Mouse (Mus musculus) stomach, embryonic 15.5 days (tissue): ENCODE results near the gene Serpina5. TPM values are rescaled to one million over a fixed set of nuclear protein-coding genes. Genes with fewer than 3 reads are reported as not detected.
"Not testable (repeated sequence)": the region's sequence is repeated elsewhere in the genome, so short reads cannot be mapped to it uniquely, and the experiment has no call there.

ENCODE experiments used
- ATAC-seq: fragments of 200-750 bp; cut with Nextera tagmentation; 2 replicates; pipeline ENCODE4 v1.8.0; 2017; ENCODE audit warnings: low read depth, moderate number of reproducible peaks, moderate TSS enrichment; ENCODE audit not compliant: insufficient read depth, low FRiP score
- H3K27ac ChIP-seq: fragments of 300-500 bp; sonication (generic); 2 replicates; pipeline ENCODE4 v1.5.1; 2015; ENCODE audit warnings: mild to moderate bottlenecking, inconsistent platforms
- H3K27me3 ChIP-seq: fragments of 300-500 bp; sonication (generic); replicated peaks from 2 replicates; pipeline ENCODE4 v1.6.1; 2015; ENCODE audit warnings: inconsistent platforms
- H3K36me3 ChIP-seq: fragments of 300-500 bp; sonication (generic); 2 replicates; pipeline ENCODE4 v1.6.1; 2015; ENCODE audit warnings: inconsistent platforms
- H3K4me1 ChIP-seq: fragments of 300-500 bp; sonication (generic); 2 replicates; pipeline ENCODE4 v1.6.1; 2015; ENCODE audit warnings: inconsistent platforms
- H3K4me2 ChIP-seq: fragments of 300-500 bp; sonication (generic); 2 replicates; pipeline ENCODE4 v1.6.1; 2015; ENCODE audit warnings: mild to moderate bottlenecking, inconsistent platforms
- H3K4me3 ChIP-seq: fragments of 300-500 bp; sonication (generic); replicated peaks from 2 replicates; pipeline ENCODE4 v1.5.1; 2015; ENCODE audit warnings: inconsistent platforms
- H3K9ac ChIP-seq: fragments of 300-500 bp; sonication (generic); 2 replicates; pipeline ENCODE4 v1.6.1; 2015; ENCODE audit warnings: inconsistent platforms
- H3K9me3 ChIP-seq: fragments of 300-500 bp; sonication (generic); 2 replicates; pipeline ENCODE4 v1.6.1; 2016; ENCODE audit warnings: inconsistent platforms
- WGBS: fragments of 180-500 bp; shearing (Covaris S2); methylation state at CpG from one replicate; pipeline ENCODE4 v1.1.7; 2015; 5-methylcytosine and 5-hydroxymethylcytosine counted together
- polyA plus RNA-seq: library from polyadenylated mRNA; unstranded; fragments of >200 nt; fragmentation: Nextera tagmentation; extraction: Ambion mirVana; gene quantifications from 2 replicates; pipeline ENCODE4 v1.2.1, GENCODE M21; 2015

Serpina5 gene
- polyA plus RNA-seq, 1 experiment from 2014 or later = 0.05 TPM

DNA sequence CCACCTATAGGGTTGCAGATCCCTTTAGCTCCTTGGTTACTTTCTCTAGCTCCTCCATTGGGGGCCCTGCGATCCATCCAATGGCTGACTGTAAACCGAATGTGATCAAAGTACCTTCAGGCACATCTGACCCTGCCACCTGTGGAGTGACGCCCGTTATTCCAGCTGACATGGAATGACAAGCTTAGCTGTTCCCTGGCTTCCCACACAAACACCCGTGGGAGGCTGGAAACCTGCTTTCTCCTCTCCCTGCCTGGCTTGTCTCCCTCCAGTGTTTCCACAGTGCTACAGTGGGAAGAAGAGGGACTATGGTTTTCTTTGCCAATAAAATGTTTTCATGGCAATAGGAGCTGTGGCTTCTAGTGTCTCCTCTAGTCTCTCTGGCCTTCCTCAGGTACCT lies 28.6 kb upstream of the Serpina5 start:
- no peaks in the 10 kb centered on the region for H3K36me3 ChIP-seq
- no peak for ATAC-seq
- H3K4me1 ChIP-seq = no peaks in the 10 kb centered on the region
- H3K4me2 ChIP-seq = no peak overlapping the region
- H3K9me3 ChIP-seq = no peaks in the 10 kb centered on the region
- H3K4me3 ChIP-seq = no peak overlapping the region
- H3K27ac ChIP-seq = no peak overlapping the region
- H3K9ac ChIP-seq = no peak overlapping the region
- 63% methylated on average over 5 of the region's 5 CpGs for WGBS
- H3K27me3 ChIP-seq = no peaks in the 10 kb centered on the region

GRCm38 (mm10) chr12:104090119-104090518 lies 10.8 kb upstream of the Serpina5 start:
- WGBS = 79% methylated on average over 2 of the region's 2 CpGs
- Histone ChIP-seq H3K27me3 (no peaks in the 10 kb centered on the region), H3K4me2 (no peak overlapping the region), H3K4me1 (no peaks in the 10 kb centered on the region), H3K27ac (no peak overlapping the region), H3K9ac (no peak overlapping the region), H3K36me3 (no peaks in the 10 kb centered on the region), H3K9me3 (no peaks in the 10 kb centered on the region), H3K4me3 (no peak overlapping the region)
- ATAC-seq = no peak

DNA sequence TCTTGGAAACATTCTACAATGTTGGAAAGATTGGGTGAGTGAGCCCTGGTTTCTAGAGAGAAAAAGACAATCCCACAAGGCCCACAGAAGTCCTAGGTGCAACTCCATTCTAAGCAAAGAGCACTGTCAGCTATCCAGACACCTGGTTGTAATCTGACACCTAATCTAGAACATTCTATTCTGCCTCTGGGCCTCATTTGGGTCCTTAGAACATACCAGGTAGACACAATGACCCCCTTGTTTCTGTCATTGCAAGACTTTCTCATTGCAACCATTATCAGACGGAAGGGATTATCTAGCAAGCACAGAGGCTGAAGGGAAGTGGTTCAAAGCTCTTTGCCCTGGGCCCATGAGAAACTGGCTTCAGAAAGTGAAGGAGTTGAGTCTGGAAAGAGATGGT lies 9.6 kb upstream of the Serpina5 start:
- Histone ChIP-seq H3K9ac (no peak overlapping the region), H3K27ac (no peak overlapping the region), H3K4me3 (no peak overlapping the region), H3K36me3 (no peaks in the 10 kb centered on the region), H3K4me1 (no peaks in the 10 kb centered on the region), H3K4me2 (no peak overlapping the region), H3K9me3 (no peaks in the 10 kb centered on the region), H3K27me3 (no peaks in the 10 kb centered on the region)
- no peak for ATAC-seq
- WGBS = 82% methylated on average over 1 of the region's 1 CpGs

DNA sequence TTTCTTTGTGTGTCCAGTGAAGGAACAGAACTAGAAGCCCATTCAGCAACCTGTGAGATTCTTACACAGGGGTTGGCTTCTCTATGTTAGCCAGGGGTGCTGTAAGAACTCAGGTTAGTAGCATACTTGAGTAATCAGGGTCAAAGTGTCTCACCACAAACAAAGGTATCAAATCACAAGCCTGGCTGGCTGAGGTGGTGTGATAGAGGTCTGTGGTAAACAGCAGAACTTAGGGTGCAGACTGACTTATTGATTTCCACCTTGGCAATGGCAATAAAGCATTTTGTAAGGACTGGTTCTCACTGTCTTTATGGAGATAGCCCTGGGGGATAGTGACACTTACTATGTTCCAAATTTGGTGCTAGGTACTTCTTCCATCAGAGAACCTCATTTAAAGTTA lies 4.9 kb downstream of the Serpina5 start:
- no peaks in the 10 kb centered on the region for H3K36me3 ChIP-seq
- H3K9me3 ChIP-seq = no peaks in the 10 kb centered on the region
- no peak overlapping the region for H3K27ac ChIP-seq
- no peaks in the 10 kb centered on the region for H3K27me3 ChIP-seq
- H3K4me3 ChIP-seq = no peak overlapping the region
- H3K4me1 ChIP-seq = no peaks in the 10 kb centered on the region
- no peak for ATAC-seq
- H3K4me2 ChIP-seq = no peak overlapping the region
- H3K9ac ChIP-seq = no peak overlapping the region

DNA sequence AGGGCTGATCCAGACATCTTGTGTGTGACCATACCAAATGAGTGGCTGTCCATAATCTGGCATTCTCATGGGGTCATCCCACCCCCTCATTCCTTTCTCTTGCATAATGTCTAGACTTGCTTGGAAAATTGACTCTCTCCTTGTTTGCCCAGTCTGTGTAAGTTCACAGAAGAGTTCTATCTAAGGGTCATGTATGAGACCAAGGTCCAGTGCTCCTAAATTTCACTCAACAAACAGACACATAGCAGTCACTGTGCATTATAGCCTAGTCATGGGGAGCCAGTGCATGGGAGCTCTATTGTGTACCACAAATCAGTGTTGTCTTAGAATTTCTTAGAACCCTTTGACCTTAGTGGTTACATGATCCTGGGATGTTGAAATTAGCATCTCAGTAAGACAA lies 6.0 kb downstream of the Serpina5 start:
- Histone ChIP-seq H3K4me1 (no peaks in the 10 kb centered on the region), H3K36me3 (no peaks in the 10 kb centered on the region), H3K9me3 (no peaks in the 10 kb centered on the region), H3K27me3 (no peaks in the 10 kb centered on the region), H3K4me2 (no peak overlapping the region), H3K9ac (no peak overlapping the region), H3K27ac (no peak overlapping the region), H3K4me3 (no peak overlapping the region)
- no peak; the same call in 1 of the 2 replicates for ATAC-seq

GRCm38 (mm10) chr12:104108507-104108906 lies 7.6 kb downstream of the Serpina5 start:
- ATAC-seq = no peak
- no peaks in the 10 kb centered on the region for H3K9me3 ChIP-seq
- H3K4me2 ChIP-seq = no peak overlapping the region
- no peak overlapping the region for H3K9ac ChIP-seq
- WGBS = 71% methylated on average over 2 of the region's 2 CpGs
- H3K36me3 ChIP-seq = no peaks in the 10 kb centered on the region
- no peaks in the 10 kb centered on the region for H3K27me3 ChIP-seq
- H3K4me3 ChIP-seq = no peak overlapping the region
- H3K4me1 ChIP-seq = no peaks in the 10 kb centered on the region
- H3K27ac ChIP-seq = no peak overlapping the region

- not testable (repeated sequence) for H3K4me3 ChIP-seq, H3K27me3 ChIP-seq, H3K4me1 ChIP-seq, H3K4me2 ChIP-seq, H3K36me3 ChIP-seq, H3K27ac ChIP-seq, ATAC-seq, H3K9me3 ChIP-seq, H3K9ac ChIP-seq
- WGBS = 88% methylated on average over 11 of the region's 11 CpGs
Measured at GRCm38 (mm10) chr12:104112333-104112732, 11.4 kb downstream of the Serpina5 start, which contains the start of gene Serpina3a. Gene Serpina3a (plus strand): TSS chr12:104112724.

- no peak for ATAC-seq
- no peaks in the 10 kb centered on the region for H3K9me3 ChIP-seq
- H3K4me2 ChIP-seq = no peak overlapping the region
- no peaks in the 10 kb centered on the region for H3K4me1 ChIP-seq
- H3K36me3 ChIP-seq = no peaks in the 10 kb centered on the region
- H3K9ac ChIP-seq = no peak overlapping the region
- H3K27me3 ChIP-seq = no peaks in the 10 kb centered on the region
- no peak overlapping the region for H3K4me3 ChIP-seq
- H3K27ac ChIP-seq = no peak overlapping the region
- 29% methylated on average over 3 of the region's 3 CpGs for WGBS
Measured at GRCm38 (mm10) chr12:104114921-104115579, 14.1 kb downstream of the Serpina5 start.

DNA sequence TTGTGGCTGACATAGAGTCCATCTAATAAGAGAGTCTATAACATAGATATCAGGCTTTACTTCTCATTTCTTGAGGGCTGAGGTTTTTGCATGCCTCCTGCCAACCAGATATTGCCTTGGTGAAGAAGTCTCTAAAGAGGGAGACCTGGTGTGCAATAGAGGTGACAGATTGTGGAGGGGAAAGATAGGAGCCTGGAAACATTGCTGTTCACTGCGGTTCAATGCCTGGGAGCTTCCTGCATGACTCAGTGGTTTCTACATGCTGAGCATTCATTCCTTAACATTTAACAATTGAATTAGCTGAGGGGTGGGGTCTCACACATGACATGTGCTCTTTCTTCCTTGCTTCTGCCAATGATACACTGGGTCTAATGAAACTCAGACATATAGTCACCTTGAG lies 22.2 kb downstream of the Serpina5 start:
- Histone ChIP-seq H3K9ac (no peak overlapping the region), H3K27me3 (no peaks in the 10 kb centered on the region), H3K9me3 (no peaks in the 10 kb centered on the region), H3K27ac (no peak overlapping the region), H3K4me3 (no peak overlapping the region), H3K4me1 (no peaks in the 10 kb centered on the region), H3K36me3 (no peaks in the 10 kb centered on the region), H3K4me2 (no peak overlapping the region)
- ATAC-seq = no peak
- 78% methylated on average over 1 of the region's 1 CpGs for WGBS

DNA sequence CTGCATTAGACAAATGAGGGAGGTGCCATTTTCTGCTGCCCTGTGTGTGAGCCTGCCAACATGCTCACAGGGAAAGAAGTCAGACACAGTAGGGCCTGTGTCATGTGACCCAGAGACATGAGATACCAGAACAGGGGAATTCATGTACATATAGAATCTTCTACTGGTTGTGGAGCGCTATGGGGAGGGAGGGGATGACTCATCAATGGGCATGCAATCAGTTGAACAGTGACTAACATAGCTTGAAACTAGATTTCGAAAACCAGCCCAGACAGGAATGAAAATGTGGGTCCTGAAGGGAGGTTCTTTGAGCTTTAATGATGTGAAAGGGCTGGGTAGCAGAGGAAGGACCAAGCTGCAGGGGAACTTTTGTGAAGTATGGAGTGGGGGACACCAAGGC lies 23.1 kb downstream of the Serpina5 start:
- 79% methylated on average over 2 of the region's 2 CpGs for WGBS
- no peak overlapping the region for H3K27ac ChIP-seq
- ATAC-seq = no peak
- no peaks in the 10 kb centered on the region for H3K4me1 ChIP-seq
- H3K4me3 ChIP-seq = no peak overlapping the region
- H3K9ac ChIP-seq = no peak overlapping the region
- H3K9me3 ChIP-seq = no peaks in the 10 kb centered on the region
- H3K27me3 ChIP-seq = no peaks in the 10 kb centered on the region
- H3K4me2 ChIP-seq = no peak overlapping the region
- no peaks in the 10 kb centered on the region for H3K36me3 ChIP-seq

GRCm38 (mm10) chr12:104125021-104125560 lies 24.2 kb downstream of the Serpina5 start:
- Histone ChIP-seq H3K9ac (no peak overlapping the region), H3K36me3 (no peaks in the 10 kb centered on the region), H3K27ac (no peak overlapping the region), H3K4me2 (no peak overlapping the region), H3K27me3 (no peaks in the 10 kb centered on the region), H3K4me1 (no peaks in the 10 kb centered on the region), H3K9me3 (no peaks in the 10 kb centered on the region), H3K4me3 (no peak overlapping the region)
- ATAC-seq = no peak
- 80% methylated on average over 5 of the region's 5 CpGs for WGBS

GRCm38 (mm10) chr12:104127696-104128095 lies 26.8 kb downstream of the Serpina5 start, which contains the start of gene Serpina3b:
Gene Serpina3b (plus strand): TSS chr12:104127996.
- Histone ChIP-seq H3K27me3 (no peaks in the 10 kb centered on the region), H3K9ac (no peak within 1 kb of the TSS), H3K4me3 (no peak within 1 kb of the TSS), H3K4me2 (no peak within 1 kb of the TSS), H3K36me3 (no peaks in the 10 kb centered on the region), H3K9me3 (no peaks in the 10 kb centered on the region), H3K4me1 (no peaks in the 10 kb centered on the region), H3K27ac (no peak within 1 kb of the TSS)
- WGBS = 68% methylated on average over 5 of the region's 5 CpGs
- ATAC-seq = no peak

DNA sequence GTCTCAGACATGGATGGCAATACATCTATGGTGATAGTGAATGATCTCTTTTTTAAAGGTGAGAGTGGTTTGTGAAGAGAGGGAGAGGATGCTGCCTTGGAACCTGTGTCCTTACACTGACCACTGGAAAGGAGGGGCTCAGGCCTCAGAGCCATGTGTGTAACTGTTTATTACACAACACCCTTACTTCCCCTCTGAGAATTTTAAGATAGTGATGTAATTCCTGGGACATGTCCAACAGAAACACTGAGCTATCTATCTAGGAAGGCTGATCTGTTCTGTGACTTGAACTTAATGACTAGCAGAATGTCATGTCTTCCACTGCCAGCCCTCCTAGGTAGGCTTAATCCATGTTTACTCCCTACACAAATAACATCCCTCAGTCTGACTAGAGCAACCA lies 30.1 kb downstream of the Serpina5 start:
- H3K4me3 ChIP-seq = no peak overlapping the region
- no peaks in the 10 kb centered on the region for H3K36me3 ChIP-seq
- H3K27ac ChIP-seq = no peak overlapping the region
- no peaks in the 10 kb centered on the region for H3K4me1 ChIP-seq
- H3K9me3 ChIP-seq = no peaks in the 10 kb centered on the region
- H3K4me2 ChIP-seq = no peak overlapping the region
- H3K9ac ChIP-seq = no peak overlapping the region
- no peak for ATAC-seq
- H3K27me3 ChIP-seq = no peaks in the 10 kb centered on the region
